Mouse (Mus musculus): Measurements from ENCODE around the gene Sel1l3. TPM values are rescaled to one million over a fixed set of nuclear protein-coding genes. Genes with fewer than 3 reads are reported as not detected.

The Sel1l3 gene
- polyA plus RNA-seq, 1 experiment from 2014 or later: 11.0 TPM

DNA sequence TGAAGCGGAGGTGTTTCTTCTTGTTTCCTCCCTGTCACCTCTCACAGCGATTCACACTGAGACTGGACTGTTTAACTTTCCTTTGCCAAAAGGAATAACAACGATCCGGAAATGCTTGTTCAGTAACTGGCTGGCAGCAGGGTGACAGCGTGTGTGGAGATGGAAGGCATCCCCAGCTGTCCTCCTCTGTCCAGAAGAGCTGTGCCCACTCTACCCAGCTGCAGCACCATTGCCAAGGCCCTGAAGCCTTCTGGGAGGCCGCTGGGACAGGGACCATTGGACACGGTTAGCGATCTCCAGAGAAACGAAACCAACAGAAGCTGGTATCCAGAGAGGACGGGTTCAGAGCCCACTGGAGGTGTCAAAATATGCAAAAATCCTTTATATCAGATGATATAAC is 30.2 kb upstream of the Sel1l3 start:
- H3K9ac ChIP-seq (ENCODE audit: low read length): no peak overlapping the region
- WGBS: 82% methylated on average over 10 of the region's 10 CpGs
- no peak overlapping the region for H3K4me3 ChIP-seq (ENCODE audit: low read depth, low read length)
- H3K27me3 ChIP-seq (replicated peaks; ENCODE audit: control insufficient read depth, insufficient read depth, low read length): no peaks in the 10 kb centered on the region
- H3K4me2 ChIP-seq (ENCODE audit: low read length): no peak overlapping the region
- H3K36me3 ChIP-seq (ENCODE audit: control insufficient read depth, insufficient read depth, low read length): no peaks in the 10 kb centered on the region
- no peak for ATAC-seq
- H3K4me1 ChIP-seq (ENCODE audit: control insufficient read depth, insufficient read depth, low read length): peaks cover 14% of the 10 kb centered on the region
- no peaks in the 10 kb centered on the region for H3K9me3 ChIP-seq (replicated peaks; ENCODE audit: control insufficient read depth, low read length)
- DNase-seq (ENCODE audit: low spot score): no peak
- H3K27ac ChIP-seq (ENCODE audit: low read depth, low read length): no peak overlapping the region

- no peak overlapping the region; the same call in 1 of the 2 replicates for H3K27ac ChIP-seq (ENCODE audit: low read depth, low read length)
- H3K4me1 ChIP-seq (ENCODE audit: control insufficient read depth, insufficient read depth, low read length): peaks cover 8% of the 10 kb centered on the region; the same call in 1 of the 2 replicates
- H3K9ac ChIP-seq (ENCODE audit: low read length): no peak overlapping the region
- H3K36me3 ChIP-seq (ENCODE audit: control insufficient read depth, insufficient read depth, low read length): no peaks in the 10 kb centered on the region
- WGBS: 77% methylated on average over 7 of the region's 7 CpGs
- H3K4me3 ChIP-seq (ENCODE audit: low read depth, low read length): no peak overlapping the region
- ATAC-seq: peak; percentile 59; the same call in 1 of the 2 replicates
- no peaks in the 10 kb centered on the region for H3K9me3 ChIP-seq (replicated peaks; ENCODE audit: control insufficient read depth, low read length)
- no peak overlapping the region for H3K4me2 ChIP-seq (ENCODE audit: low read length)
- H3K27me3 ChIP-seq (replicated peaks; ENCODE audit: control insufficient read depth, insufficient read depth, low read length): no peaks in the 10 kb centered on the region
- DNase-seq (ENCODE audit: low spot score): peak; percentile 59
Observed at GRCm38 (mm10) chr5:53242865-53243499, 29.3 kb upstream of the Sel1l3 start.

GRCm38 (mm10) chr5:53241963-53242362 is 28.2 kb upstream of the Sel1l3 start:
- H3K9ac ChIP-seq (ENCODE audit: low read length): no peak overlapping the region
- ATAC-seq (no peak), DNase-seq (ENCODE audit: low spot score) (no peak)
- H3K9me3 ChIP-seq (replicated peaks; ENCODE audit: control insufficient read depth, low read length): no peaks in the 10 kb centered on the region
- H3K36me3 ChIP-seq (ENCODE audit: control insufficient read depth, insufficient read depth, low read length): no peaks in the 10 kb centered on the region
- H3K4me2 ChIP-seq (ENCODE audit: low read length): no peak overlapping the region
- H3K4me3 ChIP-seq (ENCODE audit: low read depth, low read length): no peak overlapping the region
- WGBS: 78% methylated on average over 5 of the region's 5 CpGs
- no peak overlapping the region for H3K27ac ChIP-seq (ENCODE audit: low read depth, low read length)
- H3K27me3 ChIP-seq (replicated peaks; ENCODE audit: control insufficient read depth, insufficient read depth, low read length): no peaks in the 10 kb centered on the region
- peaks cover 8% of the 10 kb centered on the region; the same call in 1 of the 2 replicates for H3K4me1 ChIP-seq (ENCODE audit: control insufficient read depth, insufficient read depth, low read length)

DNA sequence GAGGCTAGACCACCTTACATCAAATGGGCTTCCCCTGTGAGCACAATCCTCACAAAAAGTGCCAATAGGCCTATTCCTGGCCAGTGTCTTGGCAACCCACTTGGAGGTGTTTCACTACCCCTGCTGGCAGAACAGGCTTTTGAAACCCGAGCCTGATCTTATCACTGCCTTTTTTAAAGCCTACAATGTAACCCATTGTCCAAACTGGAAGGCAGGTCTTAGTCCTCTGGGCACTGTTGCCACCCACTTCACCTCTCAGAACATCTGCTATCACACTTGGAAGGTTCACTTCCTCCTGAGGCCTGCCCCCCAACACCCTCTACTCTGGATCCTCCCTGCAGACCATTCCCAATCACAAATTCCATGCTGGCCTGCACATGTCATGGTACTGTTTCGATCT is 27.4 kb upstream of the Sel1l3 start:
- H3K4me1 ChIP-seq (ENCODE audit: control insufficient read depth, insufficient read depth, low read length): peaks cover 8% of the 10 kb centered on the region; the same call in 1 of the 2 replicates
- H3K4me2 ChIP-seq (ENCODE audit: low read length): no peak overlapping the region
- no peaks in the 10 kb centered on the region for H3K36me3 ChIP-seq (ENCODE audit: control insufficient read depth, insufficient read depth, low read length)
- no peaks in the 10 kb centered on the region for H3K9me3 ChIP-seq (replicated peaks; ENCODE audit: control insufficient read depth, low read length)
- no peak overlapping the region for H3K9ac ChIP-seq (ENCODE audit: low read length)
- WGBS: 57% methylated on average over 2 of the region's 2 CpGs
- ATAC-seq (no peak), DNase-seq (ENCODE audit: low spot score) (no peak)
- no peak overlapping the region for H3K4me3 ChIP-seq (ENCODE audit: low read depth, low read length)
- H3K27ac ChIP-seq (ENCODE audit: low read depth, low read length): no peak overlapping the region
- H3K27me3 ChIP-seq (replicated peaks; ENCODE audit: control insufficient read depth, insufficient read depth, low read length): no peaks in the 10 kb centered on the region

- no peaks in the 10 kb centered on the region for H3K9me3 ChIP-seq (replicated peaks; ENCODE audit: control insufficient read depth, low read length)
- 46% methylated on average over 11 of the region's 11 CpGs for WGBS
- H3K4me3 ChIP-seq (ENCODE audit: low read depth, low read length): no peak overlapping the region
- no peak overlapping the region for H3K4me2 ChIP-seq (ENCODE audit: low read length)
- H3K4me1 ChIP-seq (ENCODE audit: control insufficient read depth, insufficient read depth, low read length): peaks cover 8% of the 10 kb centered on the region; the same call in 1 of the 2 replicates
- H3K9ac ChIP-seq (ENCODE audit: low read length): no peak overlapping the region
- no peaks in the 10 kb centered on the region for H3K27me3 ChIP-seq (replicated peaks; ENCODE audit: control insufficient read depth, insufficient read depth, low read length)
- no peak for DNase-seq (ENCODE audit: low spot score)
- ATAC-seq: no peak
- no peak overlapping the region for H3K27ac ChIP-seq (ENCODE audit: low read depth, low read length)
- H3K36me3 ChIP-seq (ENCODE audit: control insufficient read depth, insufficient read depth, low read length): no peaks in the 10 kb centered on the region
Observed at GRCm38 (mm10) chr5:53239831-53240440, 26.2 kb upstream of the Sel1l3 start.

GRCm38 (mm10) chr5:53239189-53239588 is 25.5 kb upstream of the Sel1l3 start:
- peaks cover 8% of the 10 kb centered on the region; the same call in 1 of the 2 replicates for H3K4me1 ChIP-seq (ENCODE audit: control insufficient read depth, insufficient read depth, low read length)
- no peaks in the 10 kb centered on the region for H3K27me3 ChIP-seq (replicated peaks; ENCODE audit: control insufficient read depth, insufficient read depth, low read length)
- no peak overlapping the region for H3K4me2 ChIP-seq (ENCODE audit: low read length)
- H3K9me3 ChIP-seq (replicated peaks; ENCODE audit: control insufficient read depth, low read length): no peaks in the 10 kb centered on the region
- DNase-seq (ENCODE audit: low spot score) (no peak), ATAC-seq (no peak)
- H3K36me3 ChIP-seq (ENCODE audit: control insufficient read depth, insufficient read depth, low read length): no peaks in the 10 kb centered on the region
- 93% methylated on average over 7 of the region's 7 CpGs for WGBS
- H3K27ac ChIP-seq (ENCODE audit: low read depth, low read length): no peak overlapping the region
- H3K9ac ChIP-seq (ENCODE audit: low read length): no peak overlapping the region
- H3K4me3 ChIP-seq (ENCODE audit: low read depth, low read length): no peak overlapping the region

- 80% methylated on average over 7 of the region's 7 CpGs for WGBS
Observed at GRCm38 (mm10) chr5:53238761-53239160, 25.0 kb upstream of the Sel1l3 start.

GRCm38 (mm10) chr5:53236749-53237148 is 23.0 kb upstream of the Sel1l3 start:
- DNase-seq (ENCODE audit: low spot score) (no peak), ATAC-seq (no peak)
- Histone ChIP-seq H3K27me3 (replicated peaks; ENCODE audit: control insufficient read depth, insufficient read depth, low read length) (no peaks in the 10 kb centered on the region), H3K9me3 (replicated peaks; ENCODE audit: control insufficient read depth, low read length) (no peaks in the 10 kb centered on the region), H3K4me2 (ENCODE audit: low read length) (no peak overlapping the region), H3K9ac (ENCODE audit: low read length) (no peak overlapping the region), H3K36me3 (ENCODE audit: control insufficient read depth, insufficient read depth, low read length) (no peaks in the 10 kb centered on the region), H3K4me1 (ENCODE audit: control insufficient read depth, insufficient read depth, low read length) (peaks cover 5% of the 10 kb centered on the region; the same call in 1 of the 2 replicates), H3K4me3 (ENCODE audit: low read depth, low read length) (no peak overlapping the region), H3K27ac (ENCODE audit: low read depth, low read length) (no peak overlapping the region)
- 82% methylated on average over 6 of the region's 8 CpGs for WGBS

More at GRCm38 (mm10) chr5:53238761-53239160, 25.0 kb upstream of the Sel1l3 start:
- H3K4me1 ChIP-seq (ENCODE audit: control insufficient read depth, insufficient read depth, low read length): peaks cover 8% of the 10 kb centered on the region; the same call in 1 of the 2 replicates
- no peak overlapping the region for H3K27ac ChIP-seq (ENCODE audit: low read depth, low read length)
- ATAC-seq: no peak
- H3K4me2 ChIP-seq (ENCODE audit: low read length): no peak overlapping the region
- no peak for DNase-seq (ENCODE audit: low spot score)
- H3K36me3 ChIP-seq (ENCODE audit: control insufficient read depth, insufficient read depth, low read length): no peaks in the 10 kb centered on the region
- no peak overlapping the region for H3K4me3 ChIP-seq (ENCODE audit: low read depth, low read length)
- no peaks in the 10 kb centered on the region for H3K27me3 ChIP-seq (replicated peaks; ENCODE audit: control insufficient read depth, insufficient read depth, low read length)
- no peaks in the 10 kb centered on the region for H3K9me3 ChIP-seq (replicated peaks; ENCODE audit: control insufficient read depth, low read length)
- no peak overlapping the region for H3K9ac ChIP-seq (ENCODE audit: low read length)

DNA sequence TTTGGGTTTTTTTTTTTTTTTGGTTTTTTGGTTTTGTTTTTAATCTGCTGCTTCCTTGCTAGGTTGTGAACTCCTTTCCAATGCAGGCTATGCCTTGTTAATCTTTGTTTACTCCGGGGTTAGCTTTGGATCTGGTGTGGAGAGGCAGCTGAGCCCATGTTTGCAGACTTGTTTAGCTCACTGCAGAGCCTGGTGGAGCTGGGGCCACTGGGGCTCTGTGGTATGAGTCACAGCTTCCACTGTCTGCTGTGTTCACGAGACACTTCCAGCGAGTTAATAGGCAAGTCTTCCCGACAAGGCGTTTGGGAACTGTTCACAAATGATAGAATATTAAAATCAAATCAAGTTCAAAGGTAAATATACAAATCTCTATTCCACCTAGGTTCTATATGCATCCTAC is 22.4 kb upstream of the Sel1l3 start:
- 54% methylated on average over 5 of the region's 5 CpGs for WGBS

More for the DNA sequence above, 22.4 kb upstream of the Sel1l3 start:
- Histone ChIP-seq H3K27ac (ENCODE audit: low read depth, low read length) (no peak overlapping the region), H3K4me1 (ENCODE audit: control insufficient read depth, insufficient read depth, low read length) (0 out of 2 replicates have a peak, but pooled peaks cover 3% of the 10 kb centered on the region), H3K4me3 (ENCODE audit: low read depth, low read length) (no peak overlapping the region), H3K36me3 (ENCODE audit: control insufficient read depth, insufficient read depth, low read length) (no peaks in the 10 kb centered on the region), H3K9me3 (replicated peaks; ENCODE audit: control insufficient read depth, low read length) (no peaks in the 10 kb centered on the region), H3K9ac (ENCODE audit: low read length) (no peak overlapping the region), H3K27me3 (replicated peaks; ENCODE audit: control insufficient read depth, insufficient read depth, low read length) (no peaks in the 10 kb centered on the region), H3K4me2 (ENCODE audit: low read length) (no peak overlapping the region)
- DNase-seq (ENCODE audit: low spot score): no peak
- no peak for ATAC-seq

All from forebrain, embryonic 14.5 days (tissue).